Mouse (Mus musculus): ENCODE measurements around the gene Ddrgk1. TPM values are rescaled to one million over a fixed set of nuclear protein-coding genes. Genes with fewer than 3 reads are reported as not detected.

Gene Ddrgk1
- polyA plus RNA-seq, 1 experiment from 2014 or later, result 65.7 TPM

DNA sequence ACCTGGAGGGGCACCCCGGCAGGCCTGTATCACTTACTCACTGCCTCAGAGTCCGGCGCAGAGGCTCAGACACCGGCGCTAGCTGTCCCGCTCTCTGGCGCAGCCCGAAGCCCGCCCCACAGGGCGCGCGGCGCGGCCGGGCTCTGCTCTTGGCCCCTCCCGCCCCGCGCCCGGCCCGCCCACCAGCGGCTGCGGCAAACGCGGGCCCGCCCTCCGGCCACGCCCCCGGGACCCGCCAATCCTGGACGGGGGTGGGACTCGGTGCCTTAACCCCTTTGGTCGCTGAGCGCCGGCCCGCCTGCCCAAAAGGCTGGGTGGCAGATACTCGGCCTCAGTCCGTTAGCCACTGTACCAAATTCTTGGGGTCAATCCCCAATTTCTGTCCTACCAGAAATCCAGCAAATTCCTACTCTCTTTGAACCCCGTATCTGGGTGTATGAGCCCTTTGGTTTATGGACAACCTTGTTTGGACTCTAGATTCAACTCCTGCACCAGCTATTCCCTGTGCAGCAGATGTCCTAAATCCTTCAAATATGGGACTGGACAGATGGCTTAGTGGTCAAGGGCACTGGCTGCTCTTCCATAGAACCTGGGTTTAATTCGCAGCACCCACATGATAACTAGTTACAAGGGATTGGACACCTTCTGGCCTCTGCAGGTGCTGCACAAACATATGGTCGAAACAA is 21.6 kb downstream of the Ddrgk1 start, which contains the start of gene Lzts3:
Lzts3 (minus strand) TSS at position 120 of the 686 bp plus-strand sequence.
- Histone ChIP-seq H3K4me2 (replicated peaks; ENCODE audit: low read depth, low read length) (peak within 1 kb of the TSS; percentile 97), H3K4me3 (ENCODE audit: low read depth, low read length) (peak within 1 kb of the TSS; percentile 62), H3K27me3 (ENCODE audit: control insufficient read depth, insufficient read depth, low read length) (no peaks in the 10 kb centered on the region), H3K9ac (replicated peaks; ENCODE audit: low read depth, low read length) (peak within 1 kb of the TSS; percentile 58), H3K4me1 (ENCODE audit: control insufficient read depth, insufficient read depth, low read length) (0 out of 2 replicates have a peak, but pooled peaks cover 6% of the 10 kb centered on the region), H3K27ac (ENCODE audit: low read length) (no peak within 1 kb of the TSS), H3K9me3 (ENCODE audit: control insufficient read depth, low read depth, low read length) (no peaks in the 10 kb centered on the region), H3K36me3 (ENCODE audit: control insufficient read depth, insufficient read depth, low read length) (no peaks in the 10 kb centered on the region)
- WGBS, result 3% methylated on average over 29 of the region's 40 CpGs
- ATAC-seq (ENCODE audit: insufficient number of reproducible peaks, insufficient read depth, low FRiP score, low read depth), result peak; percentile 93

DNA sequence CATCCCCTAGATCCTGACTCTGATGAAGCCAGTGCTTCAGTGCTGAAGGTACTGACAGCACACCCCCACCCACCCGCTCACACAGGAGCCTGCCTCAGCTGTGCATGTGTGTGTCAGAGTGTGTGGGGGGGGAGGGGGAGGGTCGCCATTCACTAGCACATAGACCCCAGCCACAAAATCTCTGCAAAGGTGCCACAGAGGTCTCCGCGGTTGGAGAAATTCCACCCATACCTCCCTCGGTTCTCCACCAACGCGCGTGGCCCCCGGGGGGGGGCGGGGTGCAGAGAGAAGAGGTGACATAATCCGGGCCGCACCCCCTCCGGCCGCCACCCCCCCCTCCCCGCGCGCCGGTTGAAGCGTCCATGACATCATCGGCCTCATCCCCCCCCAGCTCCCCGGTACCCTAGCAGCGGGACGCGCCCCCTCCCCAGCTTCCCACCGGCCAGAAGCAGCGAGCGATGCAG is 22.2 kb downstream of the Ddrgk1 start:
- 0 out of 2 replicates have a peak, but pooled peaks cover 6% of the 10 kb centered on the region for H3K4me1 ChIP-seq (ENCODE audit: control insufficient read depth, insufficient read depth, low read length)

DNA sequence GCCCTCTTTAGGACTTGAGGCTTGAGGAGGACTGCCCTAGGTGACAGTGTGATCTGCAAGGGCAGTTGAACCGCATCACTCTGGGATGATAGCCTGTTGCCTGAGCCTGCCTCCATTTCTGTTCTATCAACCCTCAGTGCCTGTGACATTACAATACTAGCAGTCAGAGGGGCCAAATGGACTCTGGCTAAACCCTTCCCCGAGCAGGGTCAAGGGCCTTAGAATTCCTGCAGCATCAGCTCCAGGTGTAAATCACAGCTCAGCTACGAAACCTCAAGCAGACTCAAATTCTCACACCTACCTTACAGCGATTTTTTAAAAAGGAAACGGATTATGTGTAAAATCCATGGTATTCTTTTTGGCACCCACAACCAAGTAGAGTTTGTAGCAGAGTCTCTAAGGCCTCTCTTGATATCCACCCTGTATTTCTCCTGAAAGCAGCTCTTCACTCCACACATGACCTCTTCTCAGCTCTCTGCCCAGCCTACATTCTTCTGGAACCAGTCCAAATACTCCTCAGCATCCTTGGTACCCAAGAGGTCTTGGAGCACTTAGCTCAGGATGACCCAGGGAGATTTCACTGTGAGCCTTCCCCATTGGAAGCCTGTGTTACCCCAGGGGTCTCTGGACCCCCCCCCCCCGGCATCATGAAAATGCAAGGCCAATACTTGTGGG is 23.0 kb downstream of the Ddrgk1 start:
- whole genome bisulfite sequencing, result 50% methylated on average over 6 of the region's 6 CpGs
- H3K9me3 ChIP-seq (ENCODE audit: control insufficient read depth, low read depth, low read length), result no peaks in the 10 kb centered on the region
- no peak overlapping the region for H3K27ac ChIP-seq (ENCODE audit: low read length)
- ATAC-seq (ENCODE audit: insufficient number of reproducible peaks, insufficient read depth, low FRiP score, low read depth), result no peak
- peaks cover 1% of the 10 kb centered on the region; the same call in 1 of the 2 replicates for H3K27me3 ChIP-seq (ENCODE audit: control insufficient read depth, insufficient read depth, low read length)
- no peak overlapping the region for H3K9ac ChIP-seq (replicated peaks; ENCODE audit: low read depth, low read length)
- peak overlapping the region; percentile 97 for H3K4me2 ChIP-seq (replicated peaks; ENCODE audit: low read depth, low read length)
- peak overlapping the region; percentile 62; the same call in 1 of the 2 replicates for H3K4me3 ChIP-seq (ENCODE audit: low read depth, low read length)
- H3K36me3 ChIP-seq (ENCODE audit: control insufficient read depth, insufficient read depth, low read length), result no peaks in the 10 kb centered on the region
- H3K4me1 ChIP-seq (ENCODE audit: control insufficient read depth, insufficient read depth, low read length), result 0 out of 2 replicates have a peak, but pooled peaks cover 6% of the 10 kb centered on the region

More for the DNA sequence above, 22.2 kb downstream of the Ddrgk1 start:
- H3K27me3 ChIP-seq (ENCODE audit: control insufficient read depth, insufficient read depth, low read length), result no peaks in the 10 kb centered on the region
- no peaks in the 10 kb centered on the region for H3K9me3 ChIP-seq (ENCODE audit: control insufficient read depth, low read depth, low read length)
- no peak overlapping the region for H3K27ac ChIP-seq (ENCODE audit: low read length)
- H3K4me2 ChIP-seq (replicated peaks; ENCODE audit: low read depth, low read length), result peak overlapping the region; percentile 97
- H3K36me3 ChIP-seq (ENCODE audit: control insufficient read depth, insufficient read depth, low read length), result no peaks in the 10 kb centered on the region
- peak overlapping the region; percentile 62 for H3K4me3 ChIP-seq (ENCODE audit: low read depth, low read length)
- peak; percentile 25; the same call in 1 of the 2 replicates for ATAC-seq (ENCODE audit: insufficient number of reproducible peaks, insufficient read depth, low FRiP score, low read depth)
- WGBS, result under 1% methylated on average over 23 of the region's 27 CpGs
- peak overlapping the region; percentile 58 for H3K9ac ChIP-seq (replicated peaks; ENCODE audit: low read depth, low read length)

DNA sequence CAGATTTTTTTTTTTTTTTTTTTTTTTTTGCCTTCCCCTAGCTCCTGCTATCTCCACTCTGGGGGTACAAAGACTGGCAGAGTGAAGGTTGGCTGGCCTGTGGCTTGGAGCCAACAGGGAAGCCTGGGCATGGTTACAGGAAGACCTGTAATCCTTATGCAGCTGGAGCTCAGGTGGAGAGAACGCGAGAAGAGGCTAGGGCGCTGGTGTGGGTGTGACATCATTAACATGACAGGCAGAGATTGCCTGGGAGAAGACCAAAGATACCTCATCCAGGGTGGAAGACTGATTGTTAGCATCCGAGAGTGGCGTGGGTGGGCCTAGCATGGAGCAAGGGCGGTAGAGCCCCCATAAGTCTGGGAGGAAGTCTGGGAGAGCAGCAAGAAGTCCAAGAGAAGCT is 25.2 kb downstream of the Ddrgk1 start:
- H3K4me2 ChIP-seq (replicated peaks; ENCODE audit: low read depth, low read length), result no peak overlapping the region
- WGBS, result 75% methylated on average over 6 of the region's 6 CpGs
- no peak overlapping the region for H3K4me3 ChIP-seq (ENCODE audit: low read depth, low read length)
- H3K4me1 ChIP-seq (ENCODE audit: control insufficient read depth, insufficient read depth, low read length), result peaks cover 19% of the 10 kb centered on the region; the same call in 1 of the 2 replicates
- ATAC-seq (ENCODE audit: insufficient number of reproducible peaks, insufficient read depth, low FRiP score, low read depth), result no peak
- H3K9me3 ChIP-seq (ENCODE audit: control insufficient read depth, low read depth, low read length), result no peaks in the 10 kb centered on the region
- H3K27me3 ChIP-seq (ENCODE audit: control insufficient read depth, insufficient read depth, low read length), result peaks cover 9% of the 10 kb centered on the region
- H3K36me3 ChIP-seq (ENCODE audit: control insufficient read depth, insufficient read depth, low read length), result no peaks in the 10 kb centered on the region
- no peak overlapping the region for H3K9ac ChIP-seq (replicated peaks; ENCODE audit: low read depth, low read length)
- H3K27ac ChIP-seq (ENCODE audit: low read length), result no peak overlapping the region

DNA sequence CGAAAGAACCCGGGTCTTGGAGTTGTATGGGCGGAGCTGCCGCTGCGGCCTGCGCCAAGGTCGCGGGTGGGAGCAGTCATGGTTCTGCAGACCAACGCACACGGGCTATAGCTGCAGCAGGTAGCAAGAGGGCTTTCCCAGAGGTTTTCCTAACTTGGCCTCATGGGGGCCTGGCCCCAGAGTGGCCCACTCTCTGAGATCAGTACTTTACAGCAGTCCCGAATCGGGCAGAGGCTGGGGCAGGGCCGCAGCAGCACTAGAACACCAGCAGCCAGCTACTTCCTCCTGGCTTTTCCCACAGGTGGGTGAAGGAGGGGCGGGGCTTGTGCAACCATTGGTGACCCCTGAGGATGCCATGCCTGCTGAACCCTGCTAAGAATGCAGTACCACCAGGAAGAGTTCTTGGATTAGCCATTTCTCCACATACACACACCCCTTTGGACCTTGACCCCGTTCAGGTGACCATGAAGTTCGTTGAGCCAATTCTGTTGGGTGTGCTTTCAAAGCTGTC is 26.3 kb downstream of the Ddrgk1 start:
- 27% methylated on average over 16 of the region's 16 CpGs for WGBS
- Histone ChIP-seq H3K9me3 (ENCODE audit: control insufficient read depth, low read depth, low read length) (no peaks in the 10 kb centered on the region), H3K9ac (replicated peaks; ENCODE audit: low read depth, low read length) (no peak overlapping the region), H3K27me3 (ENCODE audit: control insufficient read depth, insufficient read depth, low read length) (peaks cover 14% of the 10 kb centered on the region), H3K4me2 (replicated peaks; ENCODE audit: low read depth, low read length) (peak overlapping the region; percentile 23), H3K27ac (ENCODE audit: low read length) (peak overlapping the region; percentile 66), H3K4me3 (ENCODE audit: low read depth, low read length) (peak overlapping the region; percentile 2; the same call in 1 of the 2 replicates), H3K4me1 (ENCODE audit: control insufficient read depth, insufficient read depth, low read length) (peaks cover 20% of the 10 kb centered on the region; the same call in 1 of the 2 replicates), H3K36me3 (ENCODE audit: control insufficient read depth, insufficient read depth, low read length) (no peaks in the 10 kb centered on the region)
- peak; percentile 28; the same call in 1 of the 2 replicates for ATAC-seq (ENCODE audit: insufficient number of reproducible peaks, insufficient read depth, low FRiP score, low read depth)

DNA sequence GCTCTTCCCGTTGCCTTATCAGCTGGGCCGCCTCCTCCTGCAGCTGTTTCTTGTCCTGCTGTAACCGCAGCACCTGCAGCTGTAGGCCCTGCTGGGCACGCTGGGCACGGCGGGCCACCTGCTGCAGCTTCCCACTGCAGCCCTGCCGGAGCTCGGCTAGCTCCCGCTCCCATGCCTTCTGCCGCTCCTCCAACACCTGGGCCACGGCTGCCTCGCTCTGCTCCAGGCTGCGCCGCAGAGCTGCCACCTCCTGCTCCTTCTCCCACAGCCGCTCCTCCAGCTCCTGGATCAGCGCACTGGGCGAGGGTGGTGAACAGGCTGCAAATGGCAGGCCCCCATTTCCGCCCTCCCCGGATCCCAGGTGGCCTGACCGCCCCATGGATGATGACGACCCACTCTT is 28.6 kb downstream of the Ddrgk1 start:
- Histone ChIP-seq H3K4me3 (ENCODE audit: low read depth, low read length) (no peak overlapping the region), H3K9ac (replicated peaks; ENCODE audit: low read depth, low read length) (peak overlapping the region; percentile 26; the same call in 1 of the 2 replicates), H3K4me2 (replicated peaks; ENCODE audit: low read depth, low read length) (peak overlapping the region; percentile 53; the same call in 1 of the 2 replicates), H3K27me3 (ENCODE audit: control insufficient read depth, insufficient read depth, low read length) (peaks cover 14% of the 10 kb centered on the region), H3K4me1 (ENCODE audit: control insufficient read depth, insufficient read depth, low read length) (peaks cover 14% of the 10 kb centered on the region; the same call in 1 of the 2 replicates), H3K27ac (ENCODE audit: low read length) (no peak overlapping the region), H3K36me3 (ENCODE audit: control insufficient read depth, insufficient read depth, low read length) (no peaks in the 10 kb centered on the region), H3K9me3 (ENCODE audit: control insufficient read depth, low read depth, low read length) (no peaks in the 10 kb centered on the region)
- WGBS, result 29% methylated on average over 21 of the region's 21 CpGs
- no peak for ATAC-seq (ENCODE audit: insufficient number of reproducible peaks, insufficient read depth, low FRiP score, low read depth)

DNA sequence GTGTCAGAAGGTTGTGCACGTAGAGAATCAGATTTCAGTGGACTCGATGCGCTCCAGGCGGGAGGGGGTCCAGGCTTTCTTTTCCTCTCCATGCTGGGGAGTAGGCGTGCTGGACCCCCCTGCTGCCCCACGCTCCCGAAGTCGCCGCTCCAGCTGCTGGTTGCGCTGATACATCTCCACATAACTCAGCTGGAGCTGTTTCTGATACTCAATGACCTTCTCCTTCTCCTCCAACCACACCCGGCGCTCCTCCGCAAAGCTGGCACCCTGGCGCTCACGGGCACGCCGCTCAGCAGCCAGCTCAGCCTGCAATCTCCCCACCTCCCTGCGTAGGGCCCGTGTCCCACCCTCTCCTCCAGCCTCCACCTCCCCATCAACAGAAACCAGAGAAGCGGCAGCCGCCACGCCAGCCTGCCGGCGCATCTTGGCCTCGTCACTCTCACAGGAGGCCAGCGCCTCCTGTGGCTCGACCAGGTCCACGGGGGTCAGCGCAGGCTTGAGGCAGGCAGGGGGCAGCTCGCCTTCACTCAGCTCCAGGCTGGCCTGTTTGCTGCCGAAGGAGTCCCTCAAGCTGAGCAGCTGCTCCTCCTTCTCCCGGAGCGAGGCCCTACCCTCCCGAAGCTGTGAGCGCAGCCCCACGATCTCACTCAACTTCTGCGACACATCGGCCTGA is 29.6 kb downstream of the Ddrgk1 start:
- Histone ChIP-seq H3K4me2 (replicated peaks; ENCODE audit: low read depth, low read length) (peak overlapping the region; percentile 53), H3K27ac (ENCODE audit: low read length) (no peak overlapping the region), H3K9me3 (ENCODE audit: control insufficient read depth, low read depth, low read length) (no peaks in the 10 kb centered on the region), H3K36me3 (ENCODE audit: control insufficient read depth, insufficient read depth, low read length) (no peaks in the 10 kb centered on the region), H3K4me3 (ENCODE audit: low read depth, low read length) (peak overlapping the region; percentile 23), H3K4me1 (ENCODE audit: control insufficient read depth, insufficient read depth, low read length) (peaks cover 14% of the 10 kb centered on the region; the same call in 1 of the 2 replicates), H3K27me3 (ENCODE audit: control insufficient read depth, insufficient read depth, low read length) (peaks cover 14% of the 10 kb centered on the region), H3K9ac (replicated peaks; ENCODE audit: low read depth, low read length) (peak overlapping the region; percentile 26)
- peak; percentile 44; the same call in 1 of the 2 replicates for ATAC-seq (ENCODE audit: insufficient number of reproducible peaks, insufficient read depth, low FRiP score, low read depth)
- WGBS, result 5% methylated on average over 38 of the region's 38 CpGs

Measured in stomach, embryonic 14.5 days (tissue).